Mouse (Mus musculus) MEL (cell line): ENCODE data around the gene Chrm3. TPM values are rescaled to one million over a fixed set of nuclear protein-coding genes. Genes with fewer than 3 reads are reported as not detected.

Source experiments
- DNase-seq: peaks from one replicate; pipeline ENCODE4 v3.0.0; 2011; ENCODE audit warnings: low read depth, low spot score
- H3K27ac ChIP-seq: 2 replicates; pipeline ENCODE4 v1.5.1; 2012; ENCODE audit warnings: low read depth, mild to moderate bottlenecking, control low read depth, low read length, moderate library complexity; ENCODE audit not compliant: control insufficient read depth
- H3K27me3 ChIP-seq, 2 experiments: fragments of 150-350 bp in 1 of 2; sonication (generic) in 1 of 2; 2 replicates each; pipeline ENCODE4 v1.6.1; 2012; ENCODE audit warnings: low read length in 2 of 2, mild to moderate bottlenecking in 2 of 2, improper control_type of control experiment in 1 of 2, moderate library complexity in 1 of 2; ENCODE audit not compliant: insufficient read depth in 2 of 2, control insufficient read depth in 1 of 2
- H3K36me3 ChIP-seq, 2 experiments: 2 replicates each; pipeline ENCODE4 v1.6.1; 2012 to 2014; ENCODE audit warnings: low read length in 2 of 2, improper control_type of control experiment in 1 of 2, inconsistent platforms in 1 of 2, mild to moderate bottlenecking in 1 of 2; ENCODE audit not compliant: insufficient read depth in 2 of 2, control insufficient read depth in 1 of 2
- H3K4me1 ChIP-seq, 2 experiments: fragments of 150-350 bp in 1 of 2; sonication (generic) in 1 of 2; 2 replicates each; pipeline ENCODE4 v1.6.1; 2012; ENCODE audit warnings: low read length in 2 of 2, improper control_type of control experiment in 1 of 2, mild to moderate bottlenecking in 1 of 2; ENCODE audit not compliant: insufficient read depth in 2 of 2, control insufficient read depth in 1 of 2
- H3K4me3 ChIP-seq, 2 experiments: fragments of 150-350 bp in 1 of 2; sonication (generic) in 1 of 2; 2 replicates each; pipeline ENCODE4 v1.5.1; 2012; ENCODE audit warnings: low read depth in 2 of 2, low read length in 2 of 2, mild to moderate bottlenecking in 2 of 2, moderate library complexity in 2 of 2, control low read depth in 1 of 2, improper control_type of control experiment in 1 of 2; ENCODE audit not compliant: control insufficient read depth in 1 of 2, insufficient read depth in 1 of 2
- H3K79me2 ChIP-seq: 2 replicates; pipeline ENCODE4 v1.6.1; 2012; ENCODE audit warnings: mild to moderate bottlenecking, low read length, moderate library complexity; ENCODE audit not compliant: control insufficient read depth, poor library complexity, insufficient read depth
- H3K9ac ChIP-seq: 2 replicates; pipeline ENCODE4 v1.6.1; 2012; ENCODE audit warnings: low read depth, mild to moderate bottlenecking, control low read depth, low read length, moderate library complexity; ENCODE audit not compliant: control insufficient read depth, poor library complexity, severe bottlenecking
- H3K9me3 ChIP-seq: fragments of 150-350 bp; sonication (generic); replicated peaks from 2 replicates; pipeline ENCODE4 v1.6.1; 2012; ENCODE audit warnings: mild to moderate bottlenecking, low read length, improper control_type of control experiment, moderate library complexity; ENCODE audit not compliant: insufficient read depth
- CTCF ChIP-seq, 3 experiments: IDR thresholded peaks in 2 of 3; conservative IDR thresholded peaks in 1 of 3; 2 replicates each; pipeline ENCODE4 v1.5.1; 2011 to 2012; ENCODE audit warnings: low read length in 3 of 3, low read depth in 2 of 3, mild to moderate bottlenecking in 2 of 3, improper control_type of control experiment in 1 of 3, inconsistent platforms in 1 of 3, mixed read lengths in 1 of 3, moderate library complexity in 1 of 3; ENCODE audit not compliant: control insufficient read depth in 1 of 3, insufficient read depth in 1 of 3, poor library complexity in 1 of 3, severe bottlenecking in 1 of 3
- E2F4 ChIP-seq: IDR thresholded peaks from 2 replicates; pipeline ENCODE4 v1.6.1; 2011; ENCODE audit warnings: low read depth, low read length, improper control_type of control experiment, borderline replicate concordance
- GABPA ChIP-seq: IDR thresholded peaks from 2 replicates; pipeline ENCODE4 v1.6.1; 2012; ENCODE audit warnings: low read depth, mild to moderate bottlenecking, inconsistent platforms, low read length, improper control_type of control experiment, moderate library complexity
- GATA1 ChIP-seq: IDR thresholded peaks from 2 replicates; pipeline ENCODE4 v1.6.1; 2011; ENCODE audit warnings: low read depth, low read length, improper control_type of control experiment
- HCFC1 ChIP-seq: IDR thresholded peaks from 2 replicates; pipeline ENCODE4 v1.6.1; 2012; ENCODE audit warnings: low read depth, mild to moderate bottlenecking, inconsistent platforms, low read length, improper control_type of control experiment, moderate library complexity
- JUND ChIP-seq: IDR thresholded peaks from 2 replicates; pipeline ENCODE4 v1.6.1; 2011; ENCODE audit warnings: low read depth, mild to moderate bottlenecking, improper control_type of control experiment, low read length
- MAX ChIP-seq: IDR thresholded peaks from 2 replicates; pipeline ENCODE4 v1.6.1; 2011; ENCODE audit warnings: low read length, improper control_type of control experiment
- MEF2A ChIP-seq: IDR thresholded peaks from 2 replicates; pipeline ENCODE4 v1.6.1; 2014; ENCODE audit warnings: low read depth, mild to moderate bottlenecking, inconsistent platforms, low read length, improper control_type of control experiment; ENCODE audit not compliant: poor library complexity, insufficient replicate concordance, severe bottlenecking; ENCODE audit errors: extremely low read depth
- MYB ChIP-seq: IDR thresholded peaks from 2 replicates; pipeline ENCODE4 v1.6.1; 2011; ENCODE audit warnings: mild to moderate bottlenecking, low read depth, low read length, improper control_type of control experiment
- MYC ChIP-seq: IDR thresholded peaks from 2 replicates; pipeline ENCODE4 v1.6.1; 2011; ENCODE audit warnings: low read depth, mild to moderate bottlenecking, low read length, improper control_type of control experiment, moderate library complexity
- RAD21 ChIP-seq: IDR thresholded peaks from 2 replicates; pipeline ENCODE4 v1.6.1; 2011; ENCODE audit warnings: mild to moderate bottlenecking, low read depth, low read length, improper control_type of control experiment
- RCOR1 ChIP-seq: IDR thresholded peaks from 2 replicates; pipeline ENCODE4 v1.6.1; 2012; ENCODE audit warnings: low read depth, mild to moderate bottlenecking, inconsistent platforms, low read length, improper control_type of control experiment
- SIN3A ChIP-seq: IDR thresholded peaks from 2 replicates; pipeline ENCODE4 v1.6.1; 2012; ENCODE audit warnings: low read length, improper control_type of control experiment, inconsistent platforms
- SMC3 ChIP-seq: IDR thresholded peaks from 2 replicates; pipeline ENCODE4 v1.6.1; 2011; ENCODE audit warnings: low read depth, low read length, improper control_type of control experiment
- TAL1 ChIP-seq: IDR thresholded peaks from 2 replicates; pipeline ENCODE4 v1.6.1; 2012; ENCODE audit warnings: mild to moderate bottlenecking, inconsistent platforms, low read length, moderate library complexity, mixed read lengths
- USF1 ChIP-seq: IDR thresholded peaks from 2 replicates; pipeline ENCODE4 v1.6.1; 2014; ENCODE audit warnings: low read depth, mild to moderate bottlenecking, inconsistent platforms, low read length, improper control_type of control experiment, moderate library complexity
- ZC3H11A ChIP-seq: IDR thresholded peaks from 2 replicates; pipeline ENCODE4 v1.6.1; 2012; ENCODE audit warnings: low read depth, mild to moderate bottlenecking, inconsistent platforms, low read length, improper control_type of control experiment
- ZNF384 ChIP-seq: IDR thresholded peaks from 2 replicates; pipeline ENCODE4 v1.6.1; 2012; ENCODE audit warnings: low read depth, mild to moderate bottlenecking, inconsistent platforms, low read length, improper control_type of control experiment
- polyA plus RNA-seq, 2 experiments: library from polyadenylated mRNA; stranded (reverse) in 1 of 2; unstranded in 1 of 2; fragments of >175 nt in 1 of 2; fragments of >200 nt in 1 of 2; gene quantifications; 2 replicates each; pipeline versions ENCODE4 v1.2.1 to v1.2.4; 2012; ENCODE audit warnings: low replicate concordance in 2 of 2, low read depth in 1 of 2; ENCODE audit not compliant: insufficient read length in 2 of 2, insufficient read depth in 1 of 2, missing spikeins in 1 of 2
- total RNA-seq: library from RNA; depleted of rRNA; stranded (reverse); fragments of 300-350 nt; gene quantifications from 2 replicates; pipeline ENCODE4 v1.2.3, GENCODE M21; 2012

Gene Chrm3
- total and polyA plus RNA-seq, 3 experiments = not detected

GRCm38 (mm10) chr13:10109542-10109941, 251.1 kb downstream of the Chrm3 start (continued):
- no peak for TF ChIP-seq E2F4
- TF ChIP-seq, all 39 proteins: peak for 0

- Histone ChIP-seq H3K27ac (no peak overlapping the region), H3K4me1 (no peaks in the 10 kb centered on the region), H3K4me3 (no peak overlapping the region), H3K27me3 (no peaks in the 10 kb centered on the region; a peak in 1 of 4 replicates), H3K79me2 (no peaks in the 10 kb centered on the region), H3K36me3 (no peaks in the 10 kb centered on the region), H3K9ac (no peak overlapping the region), H3K9me3 (no peaks in the 10 kb centered on the region)
- no peak for DNase-seq
- TF ChIP-seq CTCF (IDR thresholded peaks at IDR 0.05 in 2 of 3, conservative IDR thresholded peaks at IDR 0.05 in 1 of 3; ENCODE audit: control insufficient read depth in 1 of 3, insufficient read depth in 1 of 3, low read depth in 2 of 3, low read length in 3 of 3, poor library complexity in 1 of 3, severe bottlenecking in 1 of 3) (no peak), SIN3A (no peak), MYB (no peak), GATA1 (no peak), RAD21 (no peak), ZC3H11A (no peak), MAX (no peak), MEF2A (no peak), GABPA (no peak)
Observed at GRCm38 (mm10) chr13:10107331-10107730, 253.3 kb downstream of the Chrm3 start.

- no peaks in the 10 kb centered on the region for H3K79me2 ChIP-seq
- H3K9me3 ChIP-seq = no peaks in the 10 kb centered on the region
- H3K36me3 ChIP-seq = no peaks in the 10 kb centered on the region
- TF ChIP-seq USF1 (no peak), TAL1 (no peak), RCOR1 (no peak), MYC (no peak), HCFC1 (no peak), SMC3 (no peak), ZNF384 (no peak), JUND (no peak), RAD21 (no peak)
- no peak for DNase-seq
- H3K9ac ChIP-seq = no peak overlapping the region
- H3K27ac ChIP-seq = no peak overlapping the region
- no peaks in the 10 kb centered on the region for H3K27me3 ChIP-seq
- no peak overlapping the region for H3K4me3 ChIP-seq
- H3K4me1 ChIP-seq = no peaks in the 10 kb centered on the region
Observed at GRCm38 (mm10) chr13:10090778-10091177, 269.9 kb downstream of the Chrm3 start.
